Mouse (Mus musculus) testis, adult 2 months (tissue): Measurements from ENCODE around the gene Abhd6.

Experiments
- CTCF ChIP-seq: fragments of 200-500 bp; IDR thresholded peaks from 2 replicates; pipeline ENCODE4 v1.5.1; 2012; ENCODE audit warnings: low read depth, mild to moderate bottlenecking, inconsistent platforms, low read length, moderate library complexity; ENCODE audit not compliant: control insufficient read depth, insufficient read depth, insufficient replicate concordance
- POLR2A ChIP-seq: fragments of 200-500 bp; IDR thresholded peaks from 2 replicates; pipeline ENCODE4 v1.6.1; 2012; ENCODE audit warnings: low read depth, mild to moderate bottlenecking, inconsistent platforms, low read length, moderate library complexity; ENCODE audit not compliant: control insufficient read depth

GRCm38 (mm10) chr14:7989961-7990360 lies 12.7 kb upstream of the Abhd6 start:
- no peak for TF ChIP-seq CTCF
- TF ChIP-seq POLR2A: no peak
